Mouse (Mus musculus) spleen, postnatal 14 days (tissue): ENCODE measurements around the gene Gm21693.
"Not testable (repeated sequence)": the region's sequence is repeated elsewhere in the genome, so short reads cannot be mapped to it uniquely, and the experiment has no call there.

Experiments used
- DNase-seq, 2 experiments: peaks; one replicate each; pipeline ENCODE4 v3.0.0; 2021 to 2022; ENCODE audit warnings: low spot score in 2 of 2

Gm21693 gene

GRCm38 (mm10) chrY:3345229-3345628 lies at the start of gene Gm21693:
Gm21693 (minus strand) TSS chrY:3345329.
- DNase-seq = not testable (repeated sequence)

DNA sequence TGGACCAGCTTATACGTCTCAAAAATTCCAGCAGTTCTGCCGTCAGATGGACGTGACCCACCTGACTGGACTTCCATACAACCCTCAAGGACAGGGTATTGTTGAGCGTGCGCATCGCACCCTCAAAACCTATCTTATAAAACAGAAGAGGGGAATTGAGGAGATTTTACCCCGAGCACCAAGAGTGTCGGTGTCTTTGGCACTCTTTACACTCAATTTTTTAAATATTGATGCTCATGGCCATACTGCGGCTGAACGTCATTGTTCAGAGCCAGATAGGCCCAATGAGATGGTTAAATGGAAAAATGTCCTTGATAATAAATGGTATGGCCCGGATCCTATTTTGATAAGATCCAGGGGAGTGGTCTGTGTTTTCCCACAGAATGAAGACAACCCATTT lies 4.5 kb downstream of the Gm21693 start:
- not testable (repeated sequence) for DNase-seq

- DNase-seq = not testable (repeated sequence)
Measured at GRCm38 (mm10) chrY:3306349-3306748, 38.8 kb downstream of the Gm21693 start, which contains the start of gene Gm21677. Gm21677 (minus strand) TSS chrY:3306449.
